Mouse (Mus musculus) limb, embryonic 12.5 days (tissue): ENCODE measurements around the gene Acap2. TPM values are rescaled to one million over a fixed set of nuclear protein-coding genes. Genes with fewer than 3 reads are reported as not detected.
A peak's percentile ranks its signal among the peaks of the same experiment; 100 is the strongest.

Experiments used
- ATAC-seq: fragments of 200-750 bp; cut with Nextera tagmentation; 2 replicates; pipeline ENCODE4 v1.8.0; 2017; ENCODE audit warnings: low read depth, moderate TSS enrichment; ENCODE audit not compliant: insufficient number of reproducible peaks, insufficient read depth, low FRiP score, low TSS enrichment
- H3K27ac ChIP-seq: fragments of 300-500 bp; sonication (generic); 2 replicates; pipeline ENCODE4 v1.5.1; 2016; ENCODE audit warnings: mild to moderate bottlenecking, moderate library complexity
- H3K27me3 ChIP-seq: fragments of 300-500 bp; sonication (generic); 2 replicates; pipeline ENCODE4 v1.6.1; 2016; ENCODE audit warnings: mild to moderate bottlenecking, moderate library complexity
- H3K36me3 ChIP-seq: fragments of 300-500 bp; sonication (generic); 2 replicates; pipeline ENCODE4 v1.6.1; 2016; ENCODE audit warnings: mild to moderate bottlenecking, moderate library complexity
- H3K4me1 ChIP-seq: fragments of 300-500 bp; sonication (generic); replicated peaks from 2 replicates; pipeline ENCODE4 v1.6.1; 2016
- H3K4me2 ChIP-seq: fragments of 300-500 bp; sonication (generic); 2 replicates; pipeline ENCODE4 v1.6.1; 2016; ENCODE audit warnings: mild to moderate bottlenecking, moderate library complexity
- H3K4me3 ChIP-seq: fragments of 300-500 bp; sonication (generic); replicated peaks from 2 replicates; pipeline ENCODE4 v1.5.1; 2016; ENCODE audit warnings: mild to moderate bottlenecking
- H3K9ac ChIP-seq: fragments of 300-500 bp; sonication (generic); replicated peaks from 2 replicates; pipeline ENCODE4 v1.6.1; 2016; ENCODE audit warnings: mild to moderate bottlenecking, moderate library complexity
- H3K9me3 ChIP-seq: fragments of 300-500 bp; sonication (generic); 2 replicates; pipeline ENCODE4 v1.6.1; 2016; ENCODE audit warnings: mild to moderate bottlenecking, moderate library complexity
- WGBS: fragments of 180-500 bp; shearing (Covaris S2); methylation state at CpG from one replicate; pipeline ENCODE4 v1.1.7; 2016; 5-methylcytosine and 5-hydroxymethylcytosine counted together
- polyA plus RNA-seq: library from polyadenylated mRNA; unstranded; fragments of >200 nt; fragmentation: Nextera tagmentation; extraction: Ambion mirVana; gene quantifications from 2 replicates; pipeline ENCODE4 v1.2.1, GENCODE M21; 2016

Acap2 gene
- polyA plus RNA-seq, 1 experiment from 2014 or later: 20.4 TPM

DNA sequence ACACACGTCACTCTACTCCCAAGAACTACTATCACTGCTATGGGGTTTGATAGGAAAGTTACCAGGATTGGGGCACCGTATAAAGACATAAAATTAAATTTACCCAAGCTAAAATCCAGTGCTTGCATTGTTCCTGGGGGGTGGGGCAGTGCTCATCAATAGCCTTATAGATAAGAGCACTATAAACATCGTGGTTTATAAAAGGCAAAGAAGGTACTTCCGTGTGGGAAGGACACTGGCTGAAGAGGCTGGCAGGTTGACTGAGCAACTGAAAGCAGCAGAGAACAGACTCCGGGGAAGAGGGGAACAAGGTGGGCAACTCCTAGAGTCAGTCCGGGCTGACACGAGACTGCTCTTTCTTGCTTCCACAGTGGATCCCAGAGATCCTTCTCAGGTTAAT lies 33.1 kb downstream of the Acap2 start:
- ATAC-seq: no peak
- H3K9me3 ChIP-seq: no peaks in the 10 kb centered on the region
- no peak overlapping the region for H3K4me2 ChIP-seq
- no peak overlapping the region for H3K4me3 ChIP-seq
- no peak overlapping the region for H3K27ac ChIP-seq
- no peaks in the 10 kb centered on the region for H3K27me3 ChIP-seq
- H3K4me1 ChIP-seq: peaks cover 11% of the 10 kb centered on the region
- H3K36me3 ChIP-seq: no peaks in the 10 kb centered on the region
- H3K9ac ChIP-seq: no peak overlapping the region
- 60% methylated on average over 7 of the region's 7 CpGs for WGBS

DNA sequence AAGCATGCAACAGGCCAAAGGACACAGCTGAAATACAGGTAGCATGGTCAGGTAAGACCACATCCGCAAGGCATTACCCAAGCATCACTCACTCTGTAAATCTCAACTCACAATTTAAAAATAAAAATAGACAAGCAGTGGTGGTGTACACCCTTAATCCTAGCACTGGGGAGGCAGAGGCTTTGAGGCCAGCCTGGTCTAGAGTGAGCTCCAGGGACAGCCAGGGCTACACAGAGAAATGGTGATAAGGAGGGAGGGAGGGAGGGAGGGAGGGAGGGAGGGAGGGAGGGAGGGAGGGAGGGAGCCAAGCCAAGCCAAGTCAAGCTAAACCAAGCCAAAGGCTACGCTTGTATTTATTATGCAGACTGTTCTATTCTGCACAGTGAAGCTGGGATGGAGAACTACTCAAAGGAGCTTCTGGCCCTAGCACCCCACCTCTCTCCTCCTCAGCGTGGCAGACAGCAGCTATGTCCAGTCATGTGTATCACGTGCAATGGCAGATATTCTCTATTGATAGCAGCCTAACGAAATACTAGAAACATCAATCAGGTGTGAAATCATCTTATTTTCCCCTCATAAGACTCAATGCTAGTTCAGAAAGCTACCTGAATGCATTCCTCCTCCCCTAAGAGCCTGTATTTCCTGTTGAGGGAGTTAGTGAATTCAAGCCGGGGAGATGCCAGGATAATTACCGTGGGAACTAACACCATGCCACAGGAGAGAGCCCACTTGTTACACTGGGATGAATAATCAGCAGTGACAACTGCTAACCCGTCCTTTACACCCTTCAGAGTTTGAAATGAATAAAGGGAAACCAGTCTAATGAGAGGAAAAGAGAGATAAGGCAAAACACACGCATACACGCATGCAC lies 33.8 kb downstream of the Acap2 start:
- Histone ChIP-seq H3K4me3 (no peak overlapping the region), H3K27me3 (no peaks in the 10 kb centered on the region), H3K4me1 (peaks cover 11% of the 10 kb centered on the region), H3K36me3 (no peaks in the 10 kb centered on the region), H3K9me3 (no peaks in the 10 kb centered on the region), H3K4me2 (no peak overlapping the region), H3K9ac (no peak overlapping the region), H3K27ac (no peak overlapping the region)
- ATAC-seq: no peak
- 63% methylated on average over 10 of the region's 10 CpGs for WGBS

DNA sequence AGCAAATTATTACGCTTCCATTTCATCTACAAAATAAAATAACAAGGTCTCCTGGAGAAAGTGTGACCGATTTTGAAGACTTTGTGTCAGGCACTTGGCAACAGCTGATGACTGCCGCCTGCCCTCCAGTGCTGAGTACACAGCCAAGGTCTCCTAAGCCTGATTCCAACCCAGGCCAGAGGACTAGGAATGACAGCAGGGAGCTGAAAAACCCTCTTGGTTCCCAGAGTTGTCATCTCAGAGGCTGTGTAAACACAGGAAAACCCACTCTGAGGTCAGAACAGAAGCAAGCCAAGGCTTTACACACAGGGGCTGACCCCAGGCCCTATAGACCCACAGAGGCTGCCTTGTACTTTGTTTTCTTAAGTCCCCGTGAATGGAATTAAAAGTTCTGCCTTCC lies 35.1 kb downstream of the Acap2 start:
- no peak overlapping the region for H3K9ac ChIP-seq
- WGBS: 68% methylated on average over 4 of the region's 4 CpGs

GRCm38 (mm10) chr16:31165467-31165866 lies 35.6 kb downstream of the Acap2 start:
- H3K4me1 ChIP-seq: peaks cover 11% of the 10 kb centered on the region
- no peaks in the 10 kb centered on the region for H3K36me3 ChIP-seq
- WGBS: 77% methylated on average over 4 of the region's 4 CpGs
- no peak overlapping the region for H3K9ac ChIP-seq
- no peaks in the 10 kb centered on the region for H3K9me3 ChIP-seq
- H3K4me3 ChIP-seq: no peak overlapping the region
- ATAC-seq: no peak
- no peaks in the 10 kb centered on the region for H3K27me3 ChIP-seq
- H3K27ac ChIP-seq: no peak overlapping the region
- H3K4me2 ChIP-seq: no peak overlapping the region

More for the DNA sequence above, 35.1 kb downstream of the Acap2 start:
- Histone ChIP-seq H3K27me3 (no peaks in the 10 kb centered on the region), H3K4me3 (no peak overlapping the region), H3K4me2 (no peak overlapping the region), H3K27ac (peak overlapping the region; percentile 45; the same call in 1 of the 2 replicates), H3K4me1 (peaks cover 11% of the 10 kb centered on the region), H3K36me3 (no peaks in the 10 kb centered on the region), H3K9me3 (no peaks in the 10 kb centered on the region)
- ATAC-seq: no peak

DNA sequence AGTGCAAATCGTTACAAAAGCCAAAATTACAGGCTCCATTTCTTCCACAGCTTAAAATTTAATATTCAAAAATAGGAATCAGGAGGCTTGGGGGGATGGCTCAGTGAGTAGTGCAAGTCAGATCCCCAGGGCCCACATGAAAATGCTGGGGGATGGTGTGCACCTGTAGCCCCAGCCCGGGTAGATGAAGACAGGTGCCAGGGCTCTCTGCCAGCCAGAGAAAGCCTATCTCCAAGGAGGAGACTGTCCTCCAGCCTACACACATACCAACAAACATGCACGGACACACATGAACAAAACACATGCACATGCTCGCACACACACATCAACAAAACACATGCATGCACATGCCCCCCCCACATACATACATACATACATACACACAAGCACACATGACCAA lies 36.9 kb downstream of the Acap2 start:
- WGBS: 93% methylated on average over 4 of the region's 4 CpGs
- ATAC-seq: no peak
- H3K4me2 ChIP-seq: no peak overlapping the region

GRCm38 (mm10) chr16:31160486-31160885 lies 40.6 kb downstream of the Acap2 start:
- no peak for ATAC-seq
- H3K4me3 ChIP-seq: no peak overlapping the region
- no peak overlapping the region for H3K27ac ChIP-seq
- H3K4me2 ChIP-seq: no peak overlapping the region
- H3K4me1 ChIP-seq: no peaks in the 10 kb centered on the region
- H3K9me3 ChIP-seq: peaks cover 17% of the 10 kb centered on the region
- H3K36me3 ChIP-seq: peaks cover 33% of the 10 kb centered on the region
- no peak overlapping the region for H3K9ac ChIP-seq
- H3K27me3 ChIP-seq: no peaks in the 10 kb centered on the region
- 79% methylated on average over 6 of the region's 6 CpGs for WGBS

More for the DNA sequence above, 36.9 kb downstream of the Acap2 start:
- Histone ChIP-seq H3K4me1 (peaks cover 6% of the 10 kb centered on the region), H3K36me3 (no peaks in the 10 kb centered on the region), H3K27me3 (no peaks in the 10 kb centered on the region), H3K27ac (no peak overlapping the region), H3K9ac (no peak overlapping the region), H3K9me3 (no peaks in the 10 kb centered on the region), H3K4me3 (no peak overlapping the region)

GRCm38 (mm10) chr16:31159491-31159890 lies 41.6 kb downstream of the Acap2 start:
- H3K4me3 ChIP-seq: no peak overlapping the region
- no peak for ATAC-seq
- H3K27ac ChIP-seq: no peak overlapping the region
- H3K9me3 ChIP-seq: peaks cover 20% of the 10 kb centered on the region
- peaks cover 37% of the 10 kb centered on the region for H3K36me3 ChIP-seq
- H3K9ac ChIP-seq: no peak overlapping the region
- WGBS: 40% methylated on average over 2 of the region's 2 CpGs
- H3K4me1 ChIP-seq: no peaks in the 10 kb centered on the region
- H3K27me3 ChIP-seq: no peaks in the 10 kb centered on the region
- no peak overlapping the region for H3K4me2 ChIP-seq

GRCm38 (mm10) chr16:31149841-31150240 lies 51.2 kb downstream of the Acap2 start:
- 91% methylated on average over 4 of the region's 4 CpGs for WGBS
- Histone ChIP-seq H3K4me1 (no peaks in the 10 kb centered on the region), H3K9me3 (no peaks in the 10 kb centered on the region), H3K9ac (no peak overlapping the region), H3K4me2 (no peak overlapping the region), H3K27ac (no peak overlapping the region), H3K4me3 (no peak overlapping the region), H3K27me3 (no peaks in the 10 kb centered on the region), H3K36me3 (peaks cover 20% of the 10 kb centered on the region)
- ATAC-seq: no peak

DNA sequence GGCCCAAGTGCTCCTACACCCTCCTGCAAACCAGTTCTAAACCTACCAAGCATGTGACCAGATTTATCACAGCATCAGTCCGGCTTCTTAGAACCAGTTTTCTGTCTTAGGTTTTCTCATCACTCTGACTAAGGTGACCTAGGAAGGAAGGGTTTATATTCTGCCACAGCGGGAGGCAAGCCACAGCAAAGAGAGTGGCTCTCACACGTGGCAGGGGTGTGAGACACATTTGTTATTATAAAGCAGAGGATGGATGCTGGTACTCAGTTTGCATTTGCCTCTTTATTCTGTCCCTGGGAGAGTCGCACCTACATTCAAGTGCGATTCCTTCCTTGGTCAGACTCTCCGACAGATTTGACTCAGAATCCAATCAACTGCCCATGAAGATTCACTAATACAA lies 52.2 kb downstream of the Acap2 start:
- H3K4me2 ChIP-seq: no peak overlapping the region
- ATAC-seq: no peak
- H3K9ac ChIP-seq: no peak overlapping the region
- H3K4me3 ChIP-seq: no peak overlapping the region
- WGBS: 70% methylated on average over 6 of the region's 6 CpGs
- no peaks in the 10 kb centered on the region for H3K4me1 ChIP-seq
- H3K36me3 ChIP-seq: peaks cover 15% of the 10 kb centered on the region
- H3K27ac ChIP-seq: no peak overlapping the region
- no peaks in the 10 kb centered on the region for H3K27me3 ChIP-seq
- H3K9me3 ChIP-seq: no peaks in the 10 kb centered on the region

DNA sequence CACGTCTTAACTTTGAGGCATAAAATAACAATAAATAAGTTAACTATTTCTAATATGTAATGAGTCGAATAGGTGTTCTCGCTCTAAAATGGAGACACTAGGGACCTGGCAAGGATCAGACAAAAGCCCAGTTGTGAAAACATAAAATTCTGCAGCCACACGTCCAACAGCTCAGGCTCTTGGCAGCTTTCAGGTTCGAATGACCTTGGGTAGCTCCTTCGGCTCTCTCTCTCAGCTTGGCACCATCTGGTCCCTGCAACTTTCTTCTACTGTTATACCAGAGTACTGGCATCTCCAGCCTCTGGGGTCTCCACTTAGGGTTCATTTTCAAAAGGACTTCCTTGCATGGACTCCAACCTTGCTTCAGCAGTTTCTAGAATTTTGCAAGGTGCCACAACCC lies 53.3 kb downstream of the Acap2 start:
- no peaks in the 10 kb centered on the region for H3K4me1 ChIP-seq
- H3K9me3 ChIP-seq: no peaks in the 10 kb centered on the region
- WGBS: 89% methylated on average over 6 of the region's 6 CpGs
- peaks cover 14% of the 10 kb centered on the region for H3K36me3 ChIP-seq
- H3K9ac ChIP-seq: no peak overlapping the region
- H3K4me3 ChIP-seq: no peak overlapping the region
- H3K27ac ChIP-seq: no peak overlapping the region
- H3K27me3 ChIP-seq: no peaks in the 10 kb centered on the region
- no peak overlapping the region for H3K4me2 ChIP-seq
- no peak for ATAC-seq

DNA sequence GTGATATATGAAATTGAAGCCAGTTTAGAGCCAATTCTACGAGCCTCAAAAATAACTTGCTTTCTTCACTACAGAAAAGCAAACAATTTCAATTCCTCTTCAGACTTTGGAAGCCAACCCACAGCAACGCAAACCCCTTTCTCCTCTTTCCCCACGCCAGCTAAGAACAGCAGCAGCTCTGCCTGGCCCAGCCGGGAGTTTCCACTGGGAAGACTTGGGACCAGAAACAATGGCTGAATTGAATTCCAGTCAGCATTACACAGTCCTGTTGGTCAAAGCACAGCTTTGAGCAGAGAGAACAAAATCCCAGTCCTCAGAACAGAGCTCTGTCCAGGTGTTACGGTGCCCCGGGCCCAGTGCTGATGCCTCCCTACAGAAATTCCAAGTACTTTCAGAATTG lies 59.1 kb downstream of the Acap2 start:
- H3K27ac ChIP-seq: no peak overlapping the region
- H3K36me3 ChIP-seq: peaks cover 13% of the 10 kb centered on the region; the same call in 1 of the 2 replicates
- H3K9me3 ChIP-seq: no peaks in the 10 kb centered on the region
- no peaks in the 10 kb centered on the region for H3K27me3 ChIP-seq
- no peak overlapping the region for H3K4me2 ChIP-seq
- 67% methylated on average over 6 of the region's 6 CpGs for WGBS
- ATAC-seq: no peak
- H3K9ac ChIP-seq: no peak overlapping the region
- H3K4me3 ChIP-seq: no peak overlapping the region
- no peaks in the 10 kb centered on the region for H3K4me1 ChIP-seq
